11 mouse cellular contexts compared by ENCODE assay signal in the genomic region with DNA sequence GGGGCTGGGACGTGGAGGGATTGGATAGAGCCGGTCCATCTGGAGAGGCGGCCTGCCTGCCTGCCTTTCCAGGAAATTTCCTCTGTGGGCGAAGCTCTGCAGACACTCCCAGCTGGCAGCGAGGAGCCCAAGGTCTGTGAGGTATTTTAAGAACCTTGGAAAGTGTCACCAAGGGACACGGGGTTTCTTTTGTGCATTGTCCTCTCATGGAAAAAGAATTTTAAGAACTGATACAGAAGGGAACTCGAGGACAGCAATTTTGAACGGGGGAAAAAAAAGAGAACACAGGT. TPM values are rescaled to one million over a fixed set of nuclear protein-coding genes. Genes with fewer than 3 reads are reported as not detected.
"Had no signal": no experiment of that assay in that cellular context is flagged by ENCODE, and none has a peak within 500 bp of the region (broad histone marks: within the 10 kb centered on the region; RNA-seq: fewer than 3 reads in every experiment).

No protein-coding gene starts in this region.

- DNase-seq: kidney, adult 11 months; kidney, adult 9 months; kidney, postnatal 10 days; kidney, postnatal 4 days; lung, adult 2 months; lung, postnatal 36 days; midbrain, embryonic 14.5 days; thymus, postnatal 36 days had no signal

RNA-seq across cellular contexts. Expression of a gene that starts 41.0 kb away (rescaled TPM):
- total RNA-seq: megakaryocyte progenitor cell, adult 5-6 weeks; monocyte, adult 5-6 weeks; neutrophil, adult 5-6 weeks had no signal
